Mouse (Mus musculus) urinary bladder, postnatal 25 days (tissue): ENCODE measurements at regions not wholly inside any gene's neighbourhood (a gene's known extent, or its start where the extent isn't known, plus 50 kb on each side); places are given as distances from the start of the nearest gene placed in this dataset.

Source experiments
- DNase-seq: peaks from one replicate; pipeline ENCODE4 v3.0.0; 2022; ENCODE audit warnings: low spot score

DNA sequence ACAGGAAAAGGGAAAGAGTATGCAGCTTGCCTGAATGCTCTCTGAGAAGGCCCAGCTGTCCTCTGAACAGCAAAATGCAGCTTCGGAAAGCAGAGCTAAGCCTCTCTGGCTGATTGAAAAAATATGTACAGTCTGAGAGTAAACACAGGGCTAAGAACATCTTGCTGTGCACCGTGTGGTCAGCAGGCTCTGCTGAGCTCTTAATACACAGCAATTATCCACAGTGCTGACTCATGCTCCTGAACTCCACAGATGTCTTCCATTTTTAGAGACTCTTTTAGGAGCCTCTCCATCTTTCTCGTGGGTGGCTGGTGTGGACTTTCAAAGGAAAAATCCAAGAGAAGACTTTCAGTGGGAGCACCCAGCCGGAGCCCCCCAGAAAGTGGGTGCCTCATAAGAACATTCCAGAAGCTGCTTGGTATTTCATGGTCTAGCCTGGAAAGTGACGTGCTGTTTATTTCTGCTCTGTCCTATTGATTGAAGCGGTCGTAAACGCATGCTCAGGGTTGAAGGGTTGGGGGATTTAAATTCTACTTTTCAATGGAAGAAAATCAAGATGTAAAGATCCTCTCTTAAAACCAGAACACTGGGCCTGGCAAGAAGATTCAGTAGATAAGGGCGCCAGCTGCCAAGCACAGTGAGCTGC lies 209.5 kb downstream of the Mreg start:
- DNase-seq, result no peak

DNA sequence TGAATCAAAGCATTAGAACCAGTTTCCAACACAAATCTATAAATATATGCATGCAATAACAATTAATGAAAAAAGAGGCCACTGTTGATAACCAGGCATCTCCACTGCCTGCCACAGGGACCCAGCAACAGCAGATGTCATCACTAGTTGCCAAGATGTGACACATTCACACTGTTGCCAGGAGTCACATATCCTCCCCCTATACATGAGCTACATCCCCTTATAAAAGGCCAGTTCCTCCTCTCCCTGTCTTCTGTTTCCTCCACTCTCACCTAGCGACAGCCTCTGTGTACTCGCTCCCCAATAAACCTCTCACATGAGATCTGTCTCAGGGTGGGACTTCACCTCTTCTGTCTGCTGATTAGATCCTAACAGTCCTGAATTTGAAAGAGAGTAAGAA lies 211.4 kb downstream of the Mreg start:
- no peak for DNase-seq

DNA sequence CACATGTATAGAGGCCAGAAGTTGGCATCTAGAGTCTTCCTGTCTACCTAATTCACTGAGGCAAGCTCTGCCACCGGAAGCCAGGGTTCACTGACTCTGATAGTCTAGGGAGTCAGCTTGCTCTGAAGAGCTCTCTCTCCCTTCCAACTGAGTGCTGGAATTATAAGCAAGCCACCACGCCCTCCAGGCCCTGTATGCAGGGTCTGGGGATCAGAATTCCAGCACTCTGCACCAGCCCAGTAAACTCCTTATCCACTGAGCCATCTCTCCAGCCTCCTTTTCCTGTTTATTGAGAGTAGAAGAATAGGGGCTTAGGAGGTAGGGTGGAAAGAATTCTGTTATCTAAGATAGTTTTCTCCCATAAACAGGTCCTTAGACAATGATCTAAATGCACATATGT lies 215.3 kb downstream of the Mreg start:
- no peak for DNase-seq

GRCm38 (mm10) chr1:71996234-71996619 lies 215.9 kb downstream of the Mreg start:
- no peak for DNase-seq

- DNase-seq, result no peak
These were observed 216.4 kb downstream of the Mreg start for GRCm38 (mm10) chr1:71995573-71996233.

DNA sequence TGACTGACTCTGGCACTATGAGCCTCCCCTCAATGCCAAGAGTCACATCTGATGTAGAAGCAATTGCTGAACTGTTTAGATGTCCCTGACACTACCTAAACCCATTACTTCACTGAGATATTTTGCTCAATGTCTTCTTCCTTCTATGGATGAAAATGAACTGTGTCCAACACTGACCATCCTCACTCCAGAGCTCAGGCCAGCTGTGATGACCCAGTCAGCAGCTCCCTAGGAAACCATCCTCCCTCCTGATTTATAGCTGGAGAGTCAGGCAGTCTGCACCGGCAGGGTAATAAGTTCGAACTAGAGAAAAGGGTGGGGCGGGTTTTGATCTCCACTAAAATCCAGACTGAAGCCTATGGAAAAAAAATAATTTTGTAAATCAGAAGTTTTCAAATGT lies 221.2 kb downstream of the Mreg start:
- DNase-seq, result no peak

DNA sequence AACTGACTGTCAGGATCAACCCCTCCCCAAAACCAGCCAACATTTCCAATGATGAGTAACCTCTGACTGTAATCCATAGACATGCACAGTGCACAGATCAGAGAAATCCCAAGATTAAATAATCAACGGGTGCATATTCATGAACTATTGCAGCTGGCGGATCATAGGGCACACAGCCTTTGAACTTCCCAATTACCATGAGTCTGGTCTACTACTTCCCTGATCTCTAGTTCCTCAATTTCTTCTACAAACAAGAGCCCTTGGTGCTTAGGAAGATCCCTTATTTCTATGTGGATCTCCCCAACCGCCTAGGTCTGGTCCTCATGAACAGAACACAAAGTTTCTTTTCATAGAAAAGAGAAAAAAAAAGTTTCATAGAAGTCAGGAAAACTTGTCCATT lies 224.0 kb downstream of the Mreg start:
- DNase-seq, result no peak

- no peak for DNase-seq
These were observed 226.1 kb downstream of the Mreg start for GRCm38 (mm10) chr1:71986047-71986446.

DNA sequence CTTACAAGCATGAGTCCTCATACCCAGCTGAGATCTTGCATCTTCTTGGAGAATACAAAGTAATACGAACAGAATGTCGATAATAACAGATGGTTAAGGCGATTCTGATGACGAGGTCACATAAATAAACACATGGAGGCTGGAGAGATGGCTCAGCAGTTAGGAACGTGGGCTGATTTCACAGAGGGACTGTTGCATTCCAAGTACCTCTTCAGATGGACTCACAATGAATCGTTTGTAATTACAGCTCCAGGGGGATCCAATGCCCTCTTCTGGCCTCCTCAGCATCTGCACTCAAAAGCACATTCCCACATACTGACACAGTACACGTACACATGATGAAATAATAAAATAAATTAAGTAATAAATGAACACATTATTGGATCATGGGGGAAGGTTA lies 228.3 kb downstream of the Mreg start:
- no peak for DNase-seq

- DNase-seq, result no peak
These were observed 229.5 kb downstream of the Mreg start for GRCm38 (mm10) chr1:71982423-71983262.

- DNase-seq, result no peak
These were observed 231.5 kb downstream of the Mreg start for GRCm38 (mm10) chr1:71980624-71981023.

- DNase-seq, result no peak
These were observed 232.8 kb downstream of the Mreg start for GRCm38 (mm10) chr1:71979261-71979660.

GRCm38 (mm10) chr1:71977361-71977760 lies 234.7 kb downstream of the Mreg start:
- no peak for DNase-seq

GRCm38 (mm10) chr1:71974715-71975114 lies 237.4 kb downstream of the Mreg start:
- DNase-seq, result no peak

DNA sequence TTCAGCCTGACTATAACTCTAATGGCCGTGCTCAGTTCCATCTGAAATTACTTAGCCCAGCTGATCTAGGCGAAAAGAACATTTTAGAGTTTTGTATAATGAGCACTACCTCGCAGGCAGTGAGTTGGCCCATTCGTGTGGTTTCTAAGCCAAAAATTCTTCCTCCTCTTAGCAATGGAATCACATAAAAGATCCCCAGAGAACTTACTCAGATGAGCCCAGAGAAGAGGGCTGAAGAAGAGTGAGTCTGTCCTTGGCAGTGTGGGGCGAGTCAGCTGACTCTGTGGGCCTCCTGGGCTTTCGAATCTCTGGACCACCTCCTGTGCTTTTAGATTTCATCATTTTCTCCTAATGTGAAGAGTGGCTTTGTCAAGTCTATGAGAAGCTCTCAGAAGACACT lies 240.2 kb downstream of the Mreg start:
- peak; percentile 11 for DNase-seq

DNA sequence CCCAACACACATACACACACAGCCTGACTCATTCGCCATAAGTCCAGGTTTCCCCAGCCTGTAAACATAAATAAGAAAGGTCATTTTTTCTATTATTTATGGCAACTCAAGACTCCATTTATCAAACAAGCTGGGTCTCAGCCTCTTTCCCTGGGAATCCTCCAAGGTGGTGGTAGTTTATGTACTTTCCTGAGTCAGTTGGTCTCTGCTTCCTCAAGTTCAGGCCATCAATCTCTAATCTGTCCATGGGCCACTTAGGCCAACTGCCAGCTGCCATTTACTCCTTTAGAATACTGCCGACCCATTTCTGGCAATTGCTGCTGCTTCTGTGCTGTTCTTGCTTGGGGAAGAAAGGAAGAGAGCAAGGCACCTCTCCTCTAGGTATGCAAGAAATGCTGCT lies 241.3 kb downstream of the Mreg start:
- DNase-seq, result no peak

GRCm38 (mm10) chr1:71967574-71968104 lies 244.5 kb downstream of the Mreg start:
- no peak for DNase-seq

DNA sequence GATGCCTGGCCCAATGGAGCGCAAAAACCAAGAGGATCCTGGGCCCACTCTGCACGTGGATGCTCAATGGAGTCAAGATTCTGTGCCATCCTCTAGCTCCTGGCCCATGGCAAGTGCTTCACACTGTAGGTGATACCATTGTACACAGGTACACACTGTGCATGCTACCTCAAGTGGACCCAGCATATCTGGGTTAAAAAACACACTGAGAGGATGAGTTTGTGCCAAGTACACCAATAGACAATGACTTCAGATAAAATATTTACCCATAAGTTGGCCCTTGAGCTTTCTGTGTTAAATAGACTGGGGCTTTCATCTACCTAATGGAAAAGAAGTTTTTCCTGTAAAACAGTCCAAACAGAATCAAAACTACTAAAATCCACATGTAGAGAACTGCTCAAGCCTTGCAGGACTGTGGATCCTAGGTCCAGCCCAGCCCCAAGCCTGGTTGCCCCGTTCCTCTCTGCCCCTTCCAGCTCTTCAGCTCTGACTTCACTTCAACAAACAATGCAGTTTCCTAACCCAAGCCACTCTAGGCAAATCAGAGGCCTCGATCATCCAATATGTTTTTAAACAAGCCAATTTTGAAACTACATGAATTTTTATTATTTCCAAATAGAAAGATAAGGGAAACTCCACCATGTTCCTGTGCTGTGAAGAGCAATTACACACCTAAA lies 247.5 kb downstream of the Mreg start:
- DNase-seq, result no peak

DNA sequence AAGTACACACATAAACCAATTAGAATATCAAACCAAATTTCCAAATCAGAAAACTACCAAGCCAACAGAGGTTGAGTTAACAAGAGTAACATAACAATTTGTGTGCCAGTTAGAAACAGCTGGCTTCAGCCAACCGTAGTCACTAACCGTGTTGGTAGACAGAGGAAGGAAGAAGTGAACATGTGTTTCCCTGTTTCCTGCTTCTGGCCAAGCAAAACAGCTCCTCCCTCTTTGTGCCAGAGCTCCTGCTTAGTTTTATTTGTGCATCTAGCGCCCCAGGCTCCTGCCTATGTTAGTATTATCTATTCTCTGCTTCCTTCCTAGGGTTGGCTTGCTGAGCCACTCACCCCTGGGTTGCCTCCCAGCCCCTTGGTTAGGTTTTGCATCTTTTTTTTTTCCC lies 255.2 kb downstream of the Mreg start:
- DNase-seq, result no peak

GRCm38 (mm10) chr1:71955331-71955730 lies 256.8 kb downstream of the Mreg start:
- DNase-seq, result no peak

- DNase-seq, result no peak
These were observed 258.8 kb downstream of the Mreg start for GRCm38 (mm10) chr1:71953292-71953691.

DNA sequence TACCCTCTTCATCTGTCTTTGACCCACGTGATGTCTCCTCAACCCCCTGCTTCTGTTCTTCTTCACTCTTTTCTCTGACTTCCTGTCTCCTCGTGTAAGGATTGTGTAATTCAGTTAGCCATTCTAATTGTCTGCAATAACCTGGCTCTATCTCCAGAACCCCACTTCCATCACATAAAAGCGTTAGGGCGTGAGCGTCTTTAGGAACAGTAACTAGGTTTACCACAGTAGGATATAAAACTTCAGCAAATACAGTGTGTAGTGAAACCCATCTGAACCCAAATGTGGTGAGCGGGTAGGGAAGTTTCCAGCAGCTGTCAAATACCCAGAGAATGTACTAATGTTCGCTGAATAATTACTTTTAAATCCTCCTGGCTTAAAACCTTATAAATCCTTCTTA lies 262.6 kb downstream of the Mreg start:
- DNase-seq, result no peak
